Mouse (Mus musculus) liver, embryonic 14.5 days (tissue): ENCODE measurements at regions not wholly inside any gene's neighbourhood (a gene's known extent, or its start where the extent isn't known, plus 50 kb on each side); places are given as distances from the start of the nearest gene placed in this dataset.

Source experiments
- CTCF ChIP-seq: IDR thresholded peaks from 2 replicates; pipeline ENCODE4 v1.5.1; 2016; ENCODE audit warnings: antibody characterized with exemption, low read depth, control low read depth
- EP300 ChIP-seq: IDR thresholded peaks from 2 replicates; pipeline ENCODE4 v1.6.1; 2016; ENCODE audit warnings: antibody characterized with exemption, low read depth

- no peak for TF ChIP-seq CTCF
- TF ChIP-seq EP300: no peak
These were observed 179.3 kb downstream of the Calcrl start for GRCm38 (mm10) chr2:84245900-84246299.
